Mouse (Mus musculus) intestine, embryonic 14.5 days (tissue): ENCODE measurements around the gene Mapkapk2. TPM values are rescaled to one million over a fixed set of nuclear protein-coding genes. Genes with fewer than 3 reads are reported as not detected.

Experiments used
- ATAC-seq: fragments of 200-750 bp; cut with Nextera tagmentation; replicated peaks from 2 replicates; pipeline ENCODE4 v1.8.0; 2017; ENCODE audit warnings: low read depth, moderate number of reproducible peaks, moderate TSS enrichment, moderate library complexity; ENCODE audit not compliant: low FRiP score, low TSS enrichment
- DNase-seq: peaks from one replicate; pipeline ENCODE4 v3.0.0-alpha.2; 2018; ENCODE audit warnings: low spot score
- H3K27ac ChIP-seq: fragments of 300-500 bp; sonication (generic); 2 replicates; pipeline ENCODE4 v1.5.1; 2014; ENCODE audit warnings: low read depth, mild to moderate bottlenecking, control low read depth
- H3K27me3 ChIP-seq: fragments of 300-500 bp; sonication (generic); replicated peaks from 2 replicates; pipeline ENCODE4 v1.6.1; 2014; ENCODE audit warnings: low read length, control low read depth; ENCODE audit not compliant: control insufficient read depth, insufficient read depth
- H3K36me3 ChIP-seq: fragments of 300-500 bp; sonication (generic); 2 replicates; pipeline ENCODE4 v1.6.1; 2014; ENCODE audit warnings: low read length, control low read depth; ENCODE audit not compliant: control insufficient read depth, insufficient read depth
- H3K4me1 ChIP-seq: fragments of 300-500 bp; sonication (generic); replicated peaks from 2 replicates; pipeline ENCODE4 v1.6.1; 2014; ENCODE audit warnings: low read length, control low read depth, mixed read lengths; ENCODE audit not compliant: control insufficient read depth, insufficient read depth
- H3K4me2 ChIP-seq: fragments of 300-500 bp; sonication (generic); 2 replicates; pipeline ENCODE4 v1.6.1; 2014; ENCODE audit warnings: low read length
- H3K4me3 ChIP-seq: fragments of 300-500 bp; sonication (generic); 2 replicates; pipeline ENCODE4 v1.5.1; 2014; ENCODE audit warnings: low read depth, low read length, control low read depth, mixed read lengths
- H3K9ac ChIP-seq: fragments of 300-500 bp; sonication (generic); 2 replicates; pipeline ENCODE4 v1.6.1; 2014; ENCODE audit warnings: mild to moderate bottlenecking, low read length
- H3K9me3 ChIP-seq: fragments of 300-500 bp; sonication (generic); 2 replicates; pipeline ENCODE4 v1.6.1; 2016; ENCODE audit warnings: low read length, control low read depth; ENCODE audit not compliant: control insufficient read depth
- WGBS: fragments of 180-500 bp; shearing (Covaris S2); extraction: QIAGEN DNeasy Blood & Tissue Kit; methylation state at CpG from one replicate; pipeline ENCODE4 v1.1.7; 2014; 5-methylcytosine and 5-hydroxymethylcytosine counted together
- polyA plus RNA-seq: library from polyadenylated mRNA; unstranded; fragments of >200 nt; fragmentation: Nextera tagmentation; extraction: Ambion mirVana; gene quantifications from 2 replicates; pipeline ENCODE4 v1.2.1, GENCODE M21; 2014

Mapkapk2 gene
- polyA plus RNA-seq, 1 experiment from 2014 or later: 62.4 TPM

- no peaks in the 10 kb centered on the region for H3K9me3 ChIP-seq
- H3K27me3 ChIP-seq: no peaks in the 10 kb centered on the region
- no peak overlapping the region for H3K9ac ChIP-seq
- 87% methylated on average over 10 of the region's 10 CpGs for WGBS
- ATAC-seq (no peak), DNase-seq (no peak)
- H3K27ac ChIP-seq: no peak overlapping the region
- no peaks in the 10 kb centered on the region for H3K36me3 ChIP-seq
- H3K4me1 ChIP-seq: peaks cover 3% of the 10 kb centered on the region
- H3K4me2 ChIP-seq: no peak overlapping the region
- H3K4me3 ChIP-seq: no peak overlapping the region
Observed at GRCm38 (mm10) chr1:131046607-131047006, 51.0 kb downstream of the Mapkapk2 start.

- Histone ChIP-seq H3K27me3 (no peaks in the 10 kb centered on the region), H3K36me3 (no peaks in the 10 kb centered on the region), H3K27ac (no peak overlapping the region), H3K4me1 (no peaks in the 10 kb centered on the region), H3K4me2 (no peak overlapping the region), H3K9me3 (no peaks in the 10 kb centered on the region), H3K4me3 (no peak overlapping the region), H3K9ac (no peak overlapping the region)
- DNase-seq (no peak), ATAC-seq (no peak)
- whole genome bisulfite sequencing: 76% methylated on average over 2 of the region's 2 CpGs
Observed at GRCm38 (mm10) chr1:131045723-131046355, 51.8 kb downstream of the Mapkapk2 start.

GRCm38 (mm10) chr1:131043636-131044035 lies 54.0 kb downstream of the Mapkapk2 start:
- Histone ChIP-seq H3K27me3 (no peaks in the 10 kb centered on the region), H3K36me3 (no peaks in the 10 kb centered on the region), H3K9ac (no peak overlapping the region), H3K9me3 (no peaks in the 10 kb centered on the region), H3K4me1 (no peaks in the 10 kb centered on the region), H3K27ac (no peak overlapping the region), H3K4me3 (no peak overlapping the region), H3K4me2 (no peak overlapping the region)
- DNase-seq (no peak), ATAC-seq (no peak)
- WGBS: 94% methylated on average over 4 of the region's 4 CpGs

GRCm38 (mm10) chr1:131042721-131043120 lies 54.9 kb downstream of the Mapkapk2 start:
- H3K4me2 ChIP-seq: no peak overlapping the region
- no peaks in the 10 kb centered on the region for H3K9me3 ChIP-seq
- 79% methylated on average over 3 of the region's 3 CpGs for WGBS
- H3K36me3 ChIP-seq: no peaks in the 10 kb centered on the region
- H3K4me1 ChIP-seq: no peaks in the 10 kb centered on the region
- no peak overlapping the region for H3K9ac ChIP-seq
- ATAC-seq: no peak
- H3K4me3 ChIP-seq: no peak overlapping the region
- H3K27ac ChIP-seq: no peak overlapping the region
- DNase-seq: no peak
- no peaks in the 10 kb centered on the region for H3K27me3 ChIP-seq

- Histone ChIP-seq H3K4me1 (no peaks in the 10 kb centered on the region), H3K4me2 (no peak overlapping the region), H3K4me3 (no peak overlapping the region), H3K9me3 (no peaks in the 10 kb centered on the region), H3K27me3 (no peaks in the 10 kb centered on the region), H3K27ac (no peak overlapping the region), H3K9ac (no peak overlapping the region), H3K36me3 (no peaks in the 10 kb centered on the region)
- DNase-seq (no peak), ATAC-seq (no peak)
- WGBS: 59% methylated on average over 2 of the region's 2 CpGs
Observed at GRCm38 (mm10) chr1:131042263-131042662, 55.4 kb downstream of the Mapkapk2 start.

- H3K27me3 ChIP-seq: no peaks in the 10 kb centered on the region
- H3K4me3 ChIP-seq: no peak overlapping the region
- no peaks in the 10 kb centered on the region for H3K9me3 ChIP-seq
- no peak for ATAC-seq
- no peak overlapping the region for H3K27ac ChIP-seq
- DNase-seq: no peak
- no peaks in the 10 kb centered on the region for H3K36me3 ChIP-seq
- no peak overlapping the region for H3K4me2 ChIP-seq
- H3K4me1 ChIP-seq: no peaks in the 10 kb centered on the region
- no peak overlapping the region for H3K9ac ChIP-seq
- 89% methylated on average over 5 of the region's 5 CpGs for WGBS
Observed at GRCm38 (mm10) chr1:131039479-131039878, 58.1 kb downstream of the Mapkapk2 start.

- WGBS: 85% methylated on average over 10 of the region's 10 CpGs
- Histone ChIP-seq H3K27me3 (no peaks in the 10 kb centered on the region), H3K4me3 (no peak overlapping the region), H3K36me3 (no peaks in the 10 kb centered on the region), H3K4me1 (no peaks in the 10 kb centered on the region), H3K9ac (no peak overlapping the region), H3K9me3 (no peaks in the 10 kb centered on the region), H3K27ac (no peak overlapping the region), H3K4me2 (no peak overlapping the region)
- no peak for DNase-seq
- no peak for ATAC-seq
Observed at GRCm38 (mm10) chr1:131038415-131039017, 59.1 kb downstream of the Mapkapk2 start.

GRCm38 (mm10) chr1:131038001-131038400 lies 59.6 kb downstream of the Mapkapk2 start:
- Histone ChIP-seq H3K4me1 (no peaks in the 10 kb centered on the region), H3K27ac (no peak overlapping the region), H3K4me3 (no peak overlapping the region), H3K36me3 (no peaks in the 10 kb centered on the region), H3K9ac (no peak overlapping the region), H3K27me3 (no peaks in the 10 kb centered on the region), H3K9me3 (no peaks in the 10 kb centered on the region), H3K4me2 (no peak overlapping the region)
- DNase-seq (no peak), ATAC-seq (no peak)
- 92% methylated on average over 5 of the region's 5 CpGs for WGBS

- Histone ChIP-seq H3K4me1 (0 out of 2 replicates have a peak, but pooled peaks cover 3% of the 10 kb centered on the region), H3K9ac (no peak overlapping the region), H3K36me3 (no peaks in the 10 kb centered on the region), H3K27ac (no peak overlapping the region), H3K4me2 (no peak overlapping the region), H3K4me3 (no peak overlapping the region), H3K9me3 (no peaks in the 10 kb centered on the region), H3K27me3 (no peaks in the 10 kb centered on the region)
- ATAC-seq: no peak
- no peak for DNase-seq
- WGBS: 23% methylated on average over 3 of the region's 3 CpGs
Observed at GRCm38 (mm10) chr1:131031267-131031666, 66.4 kb downstream of the Mapkapk2 start.
